Mouse (Mus musculus) monocyte, adult 5-6 weeks (primary cell): Measurements from ENCODE around the gene Sirt4. TPM values are rescaled to one million over a fixed set of nuclear protein-coding genes. Genes with fewer than 3 reads are reported as not detected.

Source experiments
- ATAC-seq: fragments of 153-309, 156-312 bp; replicated peaks from 2 replicates; pipeline ENCODE4 v1.8.0; 2017; ENCODE audit warnings: mild to moderate bottlenecking; ENCODE audit not compliant: low TSS enrichment, insufficient number of reproducible peaks, severe bottlenecking, poor library complexity, low FRiP score
- total RNA-seq: library from RNA; stranded (forward); fragments of 200-1000, 200-491, 200-594 nt; gene quantifications from 3 replicates; pipeline ENCODE4 v1.2.3, GENCODE M21; 2017

Sirt4 gene
- total RNA-seq, 1 experiment from 2014 or later = 10.7 TPM

GRCm38 (mm10) chr5:115482390-115483265 is 1.9 kb downstream of the Sirt4 start:
- ATAC-seq = no peak

GRCm38 (mm10) chr5:115480101-115480500 is 4.4 kb downstream of the Sirt4 start:
- no peak for ATAC-seq

GRCm38 (mm10) chr5:115479561-115479960 is 5.0 kb downstream of the Sirt4 start:
- ATAC-seq = no peak

- ATAC-seq = 0 out of 2 replicates have a peak, but pooled peaks have one; percentile 6
These were observed 8.3 kb downstream of the Sirt4 start for GRCm38 (mm10) chr5:115476107-115476727.

GRCm38 (mm10) chr5:115475337-115476106 is 9.0 kb downstream of the Sirt4 start:
- ATAC-seq = peak; percentile 32

- ATAC-seq = no peak
These were observed 10.2 kb downstream of the Sirt4 start for GRCm38 (mm10) chr5:115474174-115474828.

- no peak for ATAC-seq
These were observed 11.3 kb downstream of the Sirt4 start for GRCm38 (mm10) chr5:115473191-115473590.

- 0 out of 2 replicates have a peak, but pooled peaks have one; percentile 57 for ATAC-seq
These were observed 13.6 kb downstream of the Sirt4 start for GRCm38 (mm10) chr5:115470766-115471531.

- no peak for ATAC-seq
These were observed 14.7 kb downstream of the Sirt4 start for GRCm38 (mm10) chr5:115469791-115470190.

- no peak for ATAC-seq
These were observed 18.7 kb downstream of the Sirt4 start, which contains the start of gene Pla2g1b for GRCm38 (mm10) chr5:115465642-115466420. TSS of gene Pla2g1b (plus strand) at chr5:115466262.

- ATAC-seq = no peak
These were observed 20.0 kb downstream of the Sirt4 start for GRCm38 (mm10) chr5:115464408-115465115.

- ATAC-seq = no peak
These were observed 25.6 kb downstream of the Sirt4 start for GRCm38 (mm10) chr5:115458918-115459317.

- no peak for ATAC-seq
These were observed 28.7 kb downstream of the Sirt4 start for GRCm38 (mm10) chr5:115455838-115456237.

- no peak for ATAC-seq
These were observed 30.0 kb downstream of the Sirt4 start for GRCm38 (mm10) chr5:115454422-115455090.

GRCm38 (mm10) chr5:115450410-115451317 is 33.9 kb downstream of the Sirt4 start:
- no peak for ATAC-seq
